Mouse (Mus musculus) kidney, adult 2 months (tissue): ENCODE data around the gene Zfp119a.

Source experiments
- CTCF ChIP-seq: fragments of 200-500 bp; conservative IDR thresholded peaks from 2 replicates; pipeline ENCODE4 v1.5.1; 2011; ENCODE audit warnings: low read depth, mild to moderate bottlenecking, control low read depth, low read length, moderate library complexity, mixed read lengths; ENCODE audit not compliant: insufficient read depth, insufficient read length
- POLR2A ChIP-seq: fragments of 200-500 bp; IDR thresholded peaks from one replicate; pipeline ENCODE4 v1.6.1; 2011; ENCODE audit warnings: low read depth, low read length, control low read depth

DNA sequence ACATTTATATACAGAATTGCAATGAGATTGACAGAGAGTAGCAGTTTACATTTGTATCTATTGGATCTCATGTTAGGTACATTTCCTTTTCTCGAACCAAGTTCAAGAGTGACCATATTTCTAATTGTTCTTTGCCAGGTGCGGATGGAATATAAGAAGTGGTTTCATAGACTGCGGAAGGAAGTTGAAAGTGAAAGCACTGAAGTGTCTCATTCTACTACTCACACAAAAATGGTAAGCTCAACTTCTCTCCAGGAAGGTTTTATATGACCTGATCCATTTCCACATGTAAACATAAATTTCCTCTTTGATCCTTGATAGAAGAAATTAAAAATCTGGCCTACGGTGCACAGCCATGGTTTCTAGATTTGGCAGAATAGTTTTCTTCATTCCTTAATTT, 35.7 kb downstream of the Zfp119a start:
- TF ChIP-seq POLR2A (no peak), CTCF (no peak)
